Mouse (Mus musculus) spleen, adult 2 months (tissue): ENCODE results near the gene Thsd4.

Experiments
- CTCF ChIP-seq: fragments of 200-500 bp; IDR thresholded peaks from 2 replicates; pipeline ENCODE4 v1.5.1; 2011; ENCODE audit warnings: mild to moderate bottlenecking, inconsistent platforms; ENCODE audit not compliant: insufficient read depth, insufficient read length, insufficient replicate concordance; ENCODE audit errors: extremely low read depth
- POLR2A ChIP-seq: fragments of 200-500 bp; IDR thresholded peaks from 2 replicates; pipeline ENCODE4 v1.6.1; 2011; ENCODE audit warnings: low read depth, low read length, inconsistent platforms

DNA sequence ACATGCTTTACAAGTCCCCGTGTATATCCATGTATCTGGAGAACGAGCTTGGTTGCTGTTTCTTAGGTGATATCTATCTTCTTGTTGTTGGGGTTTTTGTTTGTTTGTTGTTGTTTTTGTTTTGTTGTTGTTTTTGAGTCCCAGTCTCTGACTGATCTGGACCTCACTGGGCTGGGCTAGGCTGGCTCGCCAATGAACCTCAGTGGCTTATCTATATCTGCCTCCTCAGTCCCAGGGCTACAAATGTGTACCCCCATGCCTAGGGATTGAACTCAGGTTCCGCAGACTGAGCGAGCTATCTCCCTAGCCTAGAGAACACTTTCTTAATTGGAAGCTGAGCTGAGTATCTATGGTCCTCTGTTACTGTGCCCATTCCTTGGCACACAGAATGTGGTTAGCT is 241.1 kb downstream of the Thsd4 start:
- no peak for TF ChIP-seq CTCF
- TF ChIP-seq POLR2A: no peak
